Mouse (Mus musculus) central nervous system, embryonic 11.5 days (tissue): Measurements from ENCODE around the gene Sult2a3. TPM values are rescaled to one million over a fixed set of nuclear protein-coding genes. Genes with fewer than 3 reads are reported as not detected.

Experiments used
- polyA plus RNA-seq: library from polyadenylated mRNA; depleted of rRNA; stranded (reverse); fragments of >200 nt; gene quantifications from 2 replicates; pipeline ENCODE4 v1.2.3, GENCODE M21; 2012; rRNA removed

Gene Sult2a3
- not detected in 2 replicates for polyA plus RNA-seq

GRCm38 (mm10) chr7:14122944-14123343 lies at the start of gene Sult2a3:
Sult2a3 (minus strand) TSS chr7:14123044.

Other genes starting within 250 kb of the Sult2a3 start
- not detected in 2 replicates for gene Sult2a4, start 133.4 kb downstream of the Sult2a3 start, polyA plus RNA-seq
- 0.17 TPM in 1 of 2 replicates, not detected in the other for gene Sult2a6, start 131.8 kb upstream of the Sult2a3 start, polyA plus RNA-seq
- gene Obox8, start 210.5 kb upstream of the Sult2a3 start, polyA plus RNA-seq = not detected in 2 replicates